Mouse (Mus musculus) liver, postnatal 0 days (tissue): ENCODE measurements around the gene Trim25.

ENCODE experiments used
- CTCF ChIP-seq: sonication (generic); IDR thresholded peaks from 2 replicates; pipeline ENCODE4 v1.5.1; 2016; ENCODE audit warnings: antibody characterized with exemption, low read depth
- EP300 ChIP-seq: IDR thresholded peaks from 2 replicates; pipeline ENCODE4 v1.6.1; 2016; ENCODE audit warnings: antibody characterized with exemption, low read depth, mild to moderate bottlenecking

DNA sequence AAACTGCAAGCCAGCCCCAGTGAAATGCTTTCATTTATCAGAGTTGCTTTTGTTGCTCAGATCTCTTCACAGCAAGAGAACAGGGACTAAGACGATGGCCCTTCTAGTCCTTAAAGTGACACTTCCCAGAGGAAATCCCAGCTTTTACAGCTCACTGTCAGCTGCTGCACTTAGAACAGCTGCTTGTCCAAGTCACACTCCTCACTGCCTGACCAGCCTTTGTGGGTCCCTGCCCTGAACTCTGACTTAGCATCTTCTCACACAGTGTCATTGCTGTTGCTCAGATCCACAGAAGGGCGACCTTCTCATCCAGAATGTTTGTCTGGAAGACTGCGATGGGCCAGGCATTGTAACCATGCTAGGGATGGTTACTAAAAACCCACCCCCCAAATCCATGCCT lies 26.4 kb downstream of the Trim25 start:
- TF ChIP-seq CTCF = no peak
- TF ChIP-seq EP300 = no peak
